Comparison of ENCODE assay signal across 8 mouse cellular contexts in the genomic region with DNA sequence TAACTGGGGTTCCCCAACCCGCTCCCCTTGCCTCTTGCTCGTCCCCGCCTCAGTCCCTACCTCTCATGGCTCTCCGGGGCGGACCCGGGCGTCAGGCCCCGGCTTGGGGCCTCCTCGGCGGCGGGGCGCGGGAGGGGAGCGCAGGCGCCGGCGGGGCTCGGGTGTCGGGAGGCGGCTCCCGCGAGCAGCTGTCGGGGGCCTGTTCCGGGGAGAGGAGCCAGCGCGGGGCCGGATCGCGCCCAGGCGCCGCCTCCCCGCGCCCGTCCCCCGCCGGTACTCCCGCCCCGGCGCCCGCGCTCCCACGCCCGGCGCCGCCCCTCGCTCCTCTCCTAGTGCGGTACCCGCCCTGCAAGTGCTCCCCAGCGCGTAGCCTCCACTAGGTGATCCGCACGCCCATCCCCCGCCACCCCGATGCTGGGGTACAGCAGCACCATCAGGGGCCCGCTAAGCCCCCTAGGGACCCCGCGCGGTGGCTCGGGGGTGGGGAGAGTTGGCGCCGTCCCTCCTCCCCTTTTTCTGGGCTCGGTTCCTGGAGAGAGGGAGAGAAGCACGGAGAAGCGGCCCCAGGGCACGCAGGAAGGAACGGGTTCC. TPM values are rescaled to one million over a fixed set of nuclear protein-coding genes. Genes with fewer than 3 reads are reported as not detected.
DNase-seq lines count a peak whose midpoint lies in the region; ATAC-seq and TF ChIP-seq lines count a peak whose summit lies in the region.

No protein-coding gene starts in this region.

- H3K9me3 ChIP-seq in hindbrain, embryonic 16.5 days (ENCODE audit: control insufficient read depth, low read length), result no peaks in the 10 kb centered on the region

- H3K36me3 ChIP-seq in hindbrain, embryonic 16.5 days (ENCODE audit: control insufficient read depth, insufficient read depth, low read length), result no peaks in the 10 kb centered on the region

- peak overlapping the region; percentile 84 for H3K4me3 ChIP-seq in gastrocnemius, adult 2 months
- H3K4me3 ChIP-seq in hindbrain, embryonic 16.5 days (ENCODE audit: low read length), result peak overlapping the region; percentile 76

- H3K9ac ChIP-seq in hindbrain, embryonic 16.5 days (ENCODE audit: low read depth, low read length), result peak overlapping the region; percentile 95

- peak overlapping the region; percentile 86 for H3K4me2 ChIP-seq in hindbrain, embryonic 16.5 days (ENCODE audit: low read length)

- TF ChIP-seq CTCF in gastrocnemius, adult 2 months (IDR thresholded peaks at IDR 0.05), result no peak

- peak; percentile 64 for ATAC-seq in hindbrain, embryonic 16.5 days

- peaks cover 55% of the 10 kb centered on the region for H3K4me1 ChIP-seq in hindbrain, embryonic 16.5 days (ENCODE audit: control insufficient read depth, insufficient read depth, low read depth, low read length)

- no peaks in the 10 kb centered on the region for H3K27me3 ChIP-seq in hindbrain, embryonic 16.5 days (replicated peaks; ENCODE audit: control insufficient read depth, insufficient read depth, low read length)

- H3K27ac ChIP-seq in gastrocnemius, adult 2 months, result peak overlapping the region; percentile 98
- H3K27ac ChIP-seq in hindbrain, embryonic 16.5 days (ENCODE audit: low read depth, low read length), result peak overlapping the region; percentile 99

- WGBS in hindbrain, embryonic 16.5 days, result under 1% methylated on average over 55 of the region's 66 CpGs

- intact Hi-C loops in gastrocnemius, adult 2 months (cut with DNase I), result no loop called here

- DNase-seq in Muller cell, postnatal 12 days (ENCODE audit: inconsistent ontology term), result peak; percentile 94
- DNase-seq in cerebellum, adult 9-11 months, result peak; percentile 91
- peak; percentile 95 for DNase-seq in gastrocnemius, adult 2 months
- DNase-seq in left cerebral cortex, adult 18-20 months (ENCODE audit: low spot score in 2 of 2), result peak; percentile 73 to 83
- peak; percentile 75 for DNase-seq in lung, postnatal 25 days (ENCODE audit: low spot score)
- DNase-seq in right cerebral cortex, postnatal 10 days (ENCODE audit: low spot score in 2 of 2), result peak; percentile 88 to 89
- DNase-seq in urinary bladder, postnatal 4 days (ENCODE audit: low spot score in 2 of 2), result peak; percentile 83 to 89

RNA-seq across cellular contexts. Expression of a gene that starts 4.0 kb away (rescaled TPM):
- total RNA-seq in gastrocnemius, adult 2 months (2021), result 10 to 100 TPM; 13.4 to 15.9 TPM
- 87.1 and 106 TPM in 2 replicates for polyA plus RNA-seq in hindbrain, embryonic 16.5 days (2015; fragmentation: Nextera tagmentation; extraction: Ambion mirVana)
- 10 to 100 TPM; 49.0 to 51.5 TPM for total RNA-seq in left cerebral cortex, adult 18-20 months (2021)

RNA-seq across cellular contexts. Expression of a gene that starts 26.9 kb away (rescaled TPM):
- total RNA-seq in gastrocnemius, adult 2 months (2021), result 10 to 100 TPM; 18.1 to 24.2 TPM
- polyA plus RNA-seq in hindbrain, embryonic 16.5 days (2015; fragmentation: Nextera tagmentation; extraction: Ambion mirVana), result 27.8 and 28.1 TPM in 2 replicates
- 10 to 100 TPM; 26.7 to 37.5 TPM for total RNA-seq in left cerebral cortex, adult 18-20 months (2021)

RNA-seq across cellular contexts. Expression of a gene that starts 33.1 kb away (rescaled TPM):
- 10 to 100 TPM; 12.8 to 16.8 TPM for total RNA-seq in gastrocnemius, adult 2 months (2021)
- polyA plus RNA-seq in hindbrain, embryonic 16.5 days (2015; fragmentation: Nextera tagmentation; extraction: Ambion mirVana), result 16.7 and 17.9 TPM in 2 replicates
- total RNA-seq in left cerebral cortex, adult 18-20 months (2021), result 10 to 100 TPM; 34.3 to 35.1 TPM

RNA-seq across cellular contexts. Expression of a gene that starts 57.0 kb away (rescaled TPM):
- not detected for total RNA-seq in gastrocnemius, adult 2 months (2021)
- not detected in 2 replicates for polyA plus RNA-seq in hindbrain, embryonic 16.5 days (2015; fragmentation: Nextera tagmentation; extraction: Ambion mirVana)
- not detected for total RNA-seq in left cerebral cortex, adult 18-20 months (2021)

Comparison
In these comparisons a context has a peak if more than half of its experiments do, and no peak if none do; other contexts are left out.
1. Peak in every context shown above with its lines: DNase-seq, ATAC-seq, H3K4me3 ChIP-seq and H3K27ac ChIP-seq.